Mouse (Mus musculus) kidney, embryonic 16.5 days (tissue): Measurements from ENCODE around the gene Nhlrc1. TPM values are rescaled to one million over a fixed set of nuclear protein-coding genes. Genes with fewer than 3 reads are reported as not detected.

Experiments
- ATAC-seq: fragments of 200-750 bp; cut with Nextera tagmentation; 2 replicates; pipeline ENCODE4 v1.8.0; 2017; ENCODE audit warnings: moderate TSS enrichment; ENCODE audit not compliant: low FRiP score, low TSS enrichment
- H3K27ac ChIP-seq: fragments of 300-500 bp; sonication (generic); 2 replicates; pipeline ENCODE4 v1.5.1; 2014; ENCODE audit warnings: low read length
- H3K27me3 ChIP-seq: fragments of 300-500 bp; sonication (generic); 2 replicates; pipeline ENCODE4 v1.6.1; 2014; ENCODE audit warnings: low read length, control low read depth, mixed read lengths; ENCODE audit not compliant: insufficient read depth
- H3K36me3 ChIP-seq: fragments of 300-500 bp; sonication (generic); 2 replicates; pipeline ENCODE4 v1.6.1; 2014; ENCODE audit warnings: low read length, control low read depth, mixed read lengths; ENCODE audit not compliant: insufficient read depth
- H3K4me1 ChIP-seq: fragments of 300-500 bp; sonication (generic); 2 replicates; pipeline ENCODE4 v1.6.1; 2014; ENCODE audit warnings: low read length, control low read depth, mixed read lengths; ENCODE audit not compliant: insufficient read depth
- H3K4me2 ChIP-seq: fragments of 300-500 bp; sonication (generic); replicated peaks from 2 replicates; pipeline ENCODE4 v1.6.1; 2014; ENCODE audit warnings: low read depth, low read length
- H3K4me3 ChIP-seq: fragments of 300-500 bp; sonication (generic); 2 replicates; pipeline ENCODE4 v1.5.1; 2014; ENCODE audit warnings: mild to moderate bottlenecking, low read length
- H3K9ac ChIP-seq: fragments of 300-500 bp; sonication (generic); replicated peaks from 2 replicates; pipeline ENCODE4 v1.6.1; 2014; ENCODE audit warnings: low read length
- H3K9me3 ChIP-seq: fragments of 300-500 bp; sonication (generic); 2 replicates; pipeline ENCODE4 v1.6.1; 2016; ENCODE audit warnings: low read length, control low read depth
- WGBS: fragments of 180-500 bp; shearing (Covaris S2); extraction: QIAGEN DNeasy Blood & Tissue Kit; methylation state at CpG from one replicate; pipeline ENCODE4 v1.1.7; 2014; 5-methylcytosine and 5-hydroxymethylcytosine counted together
- polyA plus RNA-seq: library from polyadenylated mRNA; unstranded; fragments of >200 nt; fragmentation: Nextera tagmentation; extraction: Ambion mirVana; gene quantifications from 2 replicates; pipeline ENCODE4 v1.2.1, GENCODE M21; 2015

Gene Nhlrc1
- polyA plus RNA-seq, 1 experiment from 2014 or later, result 3.6 TPM

GRCm38 (mm10) chr13:47017259-47017658, 2.6 kb upstream of the Nhlrc1 start:
- H3K4me3 ChIP-seq, result no peak overlapping the region
- H3K4me2 ChIP-seq, result no peak overlapping the region
- no peak for ATAC-seq
- no peak overlapping the region for H3K9ac ChIP-seq
- H3K36me3 ChIP-seq, result no peaks in the 10 kb centered on the region
- WGBS, result 37% methylated on average over 5 of the region's 5 CpGs
- peaks cover 14% of the 10 kb centered on the region; the same call in 1 of the 2 replicates for H3K4me1 ChIP-seq
- H3K9me3 ChIP-seq, result 0 out of 2 replicates have a peak, but pooled peaks cover 6% of the 10 kb centered on the region
- H3K27ac ChIP-seq, result no peak overlapping the region
- 0 out of 2 replicates have a peak, but pooled peaks cover 5% of the 10 kb centered on the region for H3K27me3 ChIP-seq

DNA sequence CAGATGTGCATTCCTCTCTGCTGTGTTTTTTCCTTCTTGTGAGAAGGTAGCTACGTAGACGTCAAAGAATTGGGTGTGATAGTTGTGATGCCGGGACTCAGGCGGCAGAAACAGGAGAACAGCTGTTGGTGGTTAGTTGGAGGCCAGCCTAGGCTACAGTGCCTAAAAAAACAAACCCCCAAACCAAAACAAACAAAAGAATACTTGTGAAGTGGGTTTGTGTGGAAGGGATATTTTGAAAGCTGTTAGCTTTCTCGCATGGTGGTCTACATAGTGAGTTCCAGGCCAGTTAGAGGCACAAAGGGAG, 498 bp upstream of the Nhlrc1 start:
- Histone ChIP-seq H3K4me2 (peak overlapping the region; percentile 96), H3K36me3 (no peaks in the 10 kb centered on the region), H3K9ac (no peak overlapping the region), H3K4me1 (peaks cover 8% of the 10 kb centered on the region; the same call in 1 of the 2 replicates), H3K4me3 (peak overlapping the region; percentile 61), H3K27ac (no peak overlapping the region), H3K9me3 (peaks cover 14% of the 10 kb centered on the region), H3K27me3 (0 out of 2 replicates have a peak, but pooled peaks cover 5% of the 10 kb centered on the region)
- ATAC-seq, result no peak
- WGBS, result 47% methylated on average over 5 of the region's 5 CpGs

DNA sequence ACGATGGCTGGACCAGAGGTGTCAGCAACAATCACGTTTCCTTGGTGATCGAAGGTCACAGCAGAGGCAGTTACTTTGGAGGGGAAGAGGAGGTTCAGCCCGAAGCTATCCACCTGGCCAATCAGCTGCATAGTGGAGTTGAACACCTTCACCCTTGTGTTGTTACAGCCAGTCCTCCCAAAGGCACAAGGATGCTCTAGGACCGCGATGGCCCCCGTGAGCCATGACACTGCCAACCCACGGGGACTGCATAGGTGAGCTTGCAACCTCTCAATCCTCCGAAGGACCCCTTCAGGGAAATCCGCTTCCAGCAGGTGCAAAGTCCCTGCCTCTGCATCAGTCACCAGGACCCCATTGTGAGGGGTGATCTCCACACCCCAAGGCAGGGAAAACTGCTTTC, 910 bp downstream of the Nhlrc1 start:
- ATAC-seq, result no peak
- 62% methylated on average over 10 of the region's 10 CpGs for WGBS

GRCm38 (mm10) chr13:47001590-47001989, 13.1 kb downstream of the Nhlrc1 start:
- Histone ChIP-seq H3K27me3 (no peaks in the 10 kb centered on the region), H3K36me3 (no peaks in the 10 kb centered on the region), H3K4me3 (no peak overlapping the region), H3K9ac (no peak overlapping the region), H3K4me2 (no peak overlapping the region), H3K27ac (no peak overlapping the region), H3K4me1 (no peaks in the 10 kb centered on the region), H3K9me3 (peaks cover 5% of the 10 kb centered on the region; the same call in 1 of the 2 replicates)
- WGBS, result 89% methylated on average over 4 of the region's 4 CpGs
- ATAC-seq, result no peak

More for the DNA sequence above, 910 bp downstream of the Nhlrc1 start:
- Histone ChIP-seq H3K27ac (no peak overlapping the region), H3K36me3 (no peaks in the 10 kb centered on the region), H3K9me3 (peaks cover 26% of the 10 kb centered on the region), H3K9ac (peak overlapping the region; percentile 68; the same call in 1 of the 2 replicates), H3K4me2 (peak overlapping the region; percentile 96), H3K27me3 (0 out of 2 replicates have a peak, but pooled peaks cover 5% of the 10 kb centered on the region), H3K4me3 (peak overlapping the region; percentile 61), H3K4me1 (0 out of 2 replicates have a peak, but pooled peaks cover 8% of the 10 kb centered on the region)

GRCm38 (mm10) chr13:46999498-46999897, 15.2 kb downstream of the Nhlrc1 start:
- H3K4me2 ChIP-seq, result no peak overlapping the region
- H3K9me3 ChIP-seq, result peaks cover 4% of the 10 kb centered on the region; the same call in 1 of the 2 replicates
- H3K4me3 ChIP-seq, result no peak overlapping the region
- ATAC-seq, result no peak
- no peaks in the 10 kb centered on the region for H3K4me1 ChIP-seq
- H3K9ac ChIP-seq, result no peak overlapping the region
- 46% methylated on average over 5 of the region's 5 CpGs for WGBS
- H3K36me3 ChIP-seq, result no peaks in the 10 kb centered on the region
- no peaks in the 10 kb centered on the region for H3K27me3 ChIP-seq
- no peak overlapping the region for H3K27ac ChIP-seq

GRCm38 (mm10) chr13:46997355-46997754, 17.3 kb downstream of the Nhlrc1 start:
- Histone ChIP-seq H3K4me3 (no peak overlapping the region), H3K36me3 (no peaks in the 10 kb centered on the region), H3K9me3 (no peaks in the 10 kb centered on the region), H3K9ac (no peak overlapping the region), H3K27me3 (no peaks in the 10 kb centered on the region), H3K4me1 (peaks cover 5% of the 10 kb centered on the region; the same call in 1 of the 2 replicates), H3K27ac (no peak overlapping the region), H3K4me2 (no peak overlapping the region)
- ATAC-seq, result no peak
- 61% methylated on average over 4 of the region's 4 CpGs for WGBS

DNA sequence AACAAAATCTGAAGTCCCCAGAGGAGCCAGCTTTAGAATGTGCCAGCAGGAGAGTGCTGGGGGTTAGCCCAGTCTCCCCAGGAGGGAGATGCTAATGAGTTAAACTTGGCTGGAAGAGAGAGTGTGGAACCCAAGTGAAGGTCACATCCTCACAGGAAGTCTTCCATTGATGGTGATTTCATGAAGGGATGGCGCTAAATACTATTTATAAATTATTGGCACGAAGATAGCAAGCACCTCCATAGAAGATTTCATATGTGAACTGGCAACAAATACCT, 21.4 kb downstream of the Nhlrc1 start:
- Histone ChIP-seq H3K9ac (no peak overlapping the region), H3K27ac (no peak overlapping the region), H3K4me2 (no peak overlapping the region), H3K27me3 (no peaks in the 10 kb centered on the region), H3K36me3 (no peaks in the 10 kb centered on the region), H3K4me1 (peaks cover 5% of the 10 kb centered on the region; the same call in 1 of the 2 replicates), H3K4me3 (no peak overlapping the region), H3K9me3 (no peaks in the 10 kb centered on the region)
- no peak for ATAC-seq
- 84% methylated on average over 2 of the region's 2 CpGs for WGBS

- peaks cover 5% of the 10 kb centered on the region; the same call in 1 of the 2 replicates for H3K4me1 ChIP-seq
- no peak overlapping the region for H3K27ac ChIP-seq
- no peaks in the 10 kb centered on the region for H3K27me3 ChIP-seq
- H3K4me3 ChIP-seq, result no peak overlapping the region
- H3K9ac ChIP-seq, result no peak overlapping the region
- no peaks in the 10 kb centered on the region for H3K9me3 ChIP-seq
- no peak for ATAC-seq
- H3K4me2 ChIP-seq, result no peak overlapping the region
- no peaks in the 10 kb centered on the region for H3K36me3 ChIP-seq
- 83% methylated on average over 7 of the region's 7 CpGs for WGBS
Observed at GRCm38 (mm10) chr13:46992516-46993273, 22.0 kb downstream of the Nhlrc1 start.

- no peak for ATAC-seq
- 15% methylated on average over 4 of the region's 4 CpGs for WGBS
- H3K4me3 ChIP-seq, result no peak overlapping the region
- no peaks in the 10 kb centered on the region for H3K9me3 ChIP-seq
- H3K4me2 ChIP-seq, result no peak overlapping the region
- H3K27me3 ChIP-seq, result no peaks in the 10 kb centered on the region
- no peak overlapping the region for H3K27ac ChIP-seq
- no peaks in the 10 kb centered on the region for H3K36me3 ChIP-seq
- H3K9ac ChIP-seq, result no peak overlapping the region
- H3K4me1 ChIP-seq, result peaks cover 5% of the 10 kb centered on the region; the same call in 1 of the 2 replicates
Observed at GRCm38 (mm10) chr13:46990376-46991011, 24.2 kb downstream of the Nhlrc1 start.

GRCm38 (mm10) chr13:46987941-46988340, 26.7 kb downstream of the Nhlrc1 start:
- no peaks in the 10 kb centered on the region for H3K4me1 ChIP-seq
- H3K27ac ChIP-seq, result no peak overlapping the region
- no peak overlapping the region for H3K4me3 ChIP-seq
- WGBS, result 71% methylated on average over 8 of the region's 8 CpGs
- no peak for ATAC-seq
- no peaks in the 10 kb centered on the region for H3K27me3 ChIP-seq
- H3K9ac ChIP-seq, result no peak overlapping the region
- H3K36me3 ChIP-seq, result no peaks in the 10 kb centered on the region
- no peaks in the 10 kb centered on the region for H3K9me3 ChIP-seq
- H3K4me2 ChIP-seq, result no peak overlapping the region
